Mouse (Mus musculus): ENCODE data around the gene Cartpt.
"Not testable (repeated sequence)": the region's sequence is repeated elsewhere in the genome, so short reads cannot be mapped to it uniquely, and the experiment has no call there.

The Cartpt gene

DNA sequence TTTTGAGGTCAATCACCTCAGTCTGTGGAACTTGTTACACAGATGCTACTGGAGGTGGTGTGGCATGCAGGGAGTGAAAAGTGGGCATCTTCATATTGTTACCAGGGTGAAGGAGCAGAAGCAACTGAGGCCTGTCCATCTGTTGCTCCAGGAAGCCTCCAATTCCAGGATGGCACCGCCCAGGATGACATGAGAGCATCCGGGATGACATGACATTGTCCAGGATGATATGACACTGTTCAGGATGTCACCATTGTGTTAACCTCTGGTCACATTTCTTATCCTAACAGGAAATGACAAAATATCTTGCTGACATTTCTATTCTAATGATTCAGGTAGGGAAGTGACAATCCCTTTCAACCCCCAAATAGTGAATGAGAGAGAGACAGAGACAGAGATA is 47.8 kb downstream of the Cartpt start:
- DNase-seq: no peak

DNA sequence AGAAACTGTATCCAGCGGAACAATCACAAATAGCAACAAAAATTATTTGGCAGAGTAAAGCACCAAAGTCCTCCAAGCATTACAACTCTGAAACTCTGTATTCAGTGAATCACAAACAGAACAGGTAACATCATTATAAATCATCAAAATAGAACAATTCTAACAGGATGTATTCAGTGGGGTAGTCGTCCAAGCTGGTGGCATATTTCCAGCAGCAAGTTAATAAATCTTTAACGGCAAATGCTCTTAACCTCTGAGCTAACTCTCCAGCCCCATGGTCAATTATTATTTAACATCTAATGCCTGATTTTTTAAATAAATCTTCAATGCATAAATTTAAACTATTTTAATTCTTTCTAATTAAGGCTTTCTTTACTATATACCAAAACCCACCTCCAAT is 48.5 kb downstream of the Cartpt start:
- not testable (repeated sequence) for DNase-seq

DNA sequence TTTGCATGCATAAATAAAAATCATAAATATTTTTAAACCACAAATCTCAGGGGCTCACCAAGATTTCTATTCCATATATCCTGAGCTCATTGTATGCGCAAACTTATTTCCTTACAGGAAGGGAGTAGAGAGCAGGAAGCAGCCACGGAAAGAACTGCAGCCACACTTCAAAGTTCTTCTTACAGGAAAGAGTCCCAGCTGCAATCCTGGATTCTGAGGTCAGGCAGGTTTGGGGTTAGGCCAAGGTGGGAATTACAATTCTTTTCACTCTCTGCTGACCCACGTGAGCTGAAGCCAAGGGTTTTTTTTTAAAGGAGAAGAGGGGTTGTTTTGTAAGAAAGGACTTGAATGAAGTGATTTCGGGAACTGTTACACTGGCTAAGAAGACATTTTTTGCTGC is 49.9 kb downstream of the Cartpt start:
- DNase-seq: no peak

DNA sequence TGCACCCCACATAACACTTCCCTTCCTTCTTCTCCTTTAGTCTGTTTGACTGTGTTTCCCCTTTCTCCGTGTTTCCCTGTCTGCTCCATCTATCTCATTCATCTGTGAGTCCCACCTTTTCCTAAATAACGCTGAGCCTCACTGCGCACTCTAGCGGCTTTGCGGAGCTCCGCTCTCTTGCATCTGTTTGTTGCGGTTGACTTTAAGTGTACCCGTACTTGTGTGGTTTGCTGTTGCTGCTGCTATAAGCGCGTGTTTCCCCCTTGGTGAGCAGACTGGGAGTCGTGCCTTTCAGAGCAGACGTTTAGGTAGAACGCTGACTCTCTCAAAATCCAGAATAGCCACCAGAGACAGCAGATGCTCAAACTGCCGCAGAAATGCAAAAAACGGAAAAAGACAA is 51.3 kb downstream of the Cartpt start:
- peak; percentile 34 for DNase-seq
